Mouse (Mus musculus): ENCODE data around the gene Stk16. TPM values are rescaled to one million over a fixed set of nuclear protein-coding genes. Genes with fewer than 3 reads are reported as not detected.

Gene Stk16
- polyA plus RNA-seq, 1 experiment from 2014 or later, result 128 TPM

DNA sequence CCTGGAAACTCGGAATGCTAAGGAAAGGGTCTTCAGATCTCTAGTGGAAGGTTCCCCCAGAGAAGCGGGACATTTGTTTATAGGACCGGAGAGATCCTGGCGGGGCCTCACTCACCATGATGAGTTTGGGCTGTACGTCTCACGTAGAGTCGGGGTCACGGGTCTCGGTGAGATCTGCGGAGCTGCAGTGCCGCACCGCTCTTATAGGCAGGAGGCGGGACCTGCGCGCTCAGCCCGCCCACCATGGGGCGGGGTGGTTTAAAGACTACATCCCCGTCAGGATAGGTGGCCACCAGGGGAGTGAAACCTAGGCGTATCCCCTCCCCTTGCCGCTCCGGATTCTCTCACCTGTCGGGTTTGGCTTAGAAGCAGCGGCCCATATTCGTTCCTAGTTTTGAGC, 8.4 kb downstream of the Stk16 start:
- H3K4me2 ChIP-seq (replicated peaks), result peak overlapping the region; percentile 89
- peaks cover 13% of the 10 kb centered on the region for H3K4me1 ChIP-seq (replicated peaks; ENCODE audit: control insufficient read depth, insufficient read depth, low read length)
- no peaks in the 10 kb centered on the region for H3K9me3 ChIP-seq (ENCODE audit: control insufficient read depth, low read length)
- ATAC-seq (ENCODE audit: low FRiP score), result peak; percentile 82
- H3K4me3 ChIP-seq (replicated peaks; ENCODE audit: low read length), result peak overlapping the region; percentile 53
- DNase-seq (ENCODE audit: low spot score), result peak; percentile 75
- H3K9ac ChIP-seq, result peak overlapping the region; percentile 58
- under 1% methylated on average over 24 of the region's 24 CpGs for WGBS
- peaks cover 61% of the 10 kb centered on the region for H3K27me3 ChIP-seq (ENCODE audit: control insufficient read depth, insufficient read depth, low read length)
- H3K27ac ChIP-seq, result no peak overlapping the region
- peaks cover 14% of the 10 kb centered on the region for H3K36me3 ChIP-seq (replicated peaks; ENCODE audit: control insufficient read depth, insufficient read depth)

GRCm38 (mm10) chr1:75219531-75219930, 8.9 kb downstream of the Stk16 start, which contains the start of gene Tuba4a:
Gene Tuba4a, minus strand, starts transcription at chr1:75219865.
- Histone ChIP-seq H3K36me3 (replicated peaks; ENCODE audit: control insufficient read depth, insufficient read depth) (peaks cover 10% of the 10 kb centered on the region), H3K4me2 (replicated peaks) (peak within 1 kb of the TSS; percentile 89), H3K9me3 (ENCODE audit: control insufficient read depth, low read length) (no peaks in the 10 kb centered on the region), H3K4me3 (replicated peaks; ENCODE audit: low read length) (peak within 1 kb of the TSS; percentile 53), H3K27me3 (ENCODE audit: control insufficient read depth, insufficient read depth, low read length) (peaks cover 61% of the 10 kb centered on the region), H3K4me1 (replicated peaks; ENCODE audit: control insufficient read depth, insufficient read depth, low read length) (peaks cover 13% of the 10 kb centered on the region), H3K9ac (peak within 1 kb of the TSS; percentile 58), H3K27ac (no peak within 1 kb of the TSS)
- DNase-seq (ENCODE audit: low spot score) (no peak), ATAC-seq (ENCODE audit: low FRiP score) (peak; percentile 69)
- WGBS, result under 1% methylated on average over 34 of the region's 34 CpGs

- H3K4me3 ChIP-seq (replicated peaks; ENCODE audit: low read length), result no peak overlapping the region
- no peaks in the 10 kb centered on the region for H3K9me3 ChIP-seq (ENCODE audit: control insufficient read depth, low read length)
- WGBS, result 76% methylated on average over 3 of the region's 3 CpGs
- no peak overlapping the region for H3K4me2 ChIP-seq (replicated peaks)
- ATAC-seq (ENCODE audit: low FRiP score) (no peak), DNase-seq (ENCODE audit: low spot score) (no peak)
- H3K9ac ChIP-seq, result no peak overlapping the region
- H3K4me1 ChIP-seq (replicated peaks; ENCODE audit: control insufficient read depth, insufficient read depth, low read length), result peaks cover 13% of the 10 kb centered on the region
- H3K27ac ChIP-seq, result no peak overlapping the region
- no peaks in the 10 kb centered on the region for H3K36me3 ChIP-seq (replicated peaks; ENCODE audit: control insufficient read depth, insufficient read depth)
- H3K27me3 ChIP-seq (ENCODE audit: control insufficient read depth, insufficient read depth, low read length), result peaks cover 56% of the 10 kb centered on the region
These were observed 10.9 kb downstream of the Stk16 start for GRCm38 (mm10) chr1:75221538-75221937.

DNA sequence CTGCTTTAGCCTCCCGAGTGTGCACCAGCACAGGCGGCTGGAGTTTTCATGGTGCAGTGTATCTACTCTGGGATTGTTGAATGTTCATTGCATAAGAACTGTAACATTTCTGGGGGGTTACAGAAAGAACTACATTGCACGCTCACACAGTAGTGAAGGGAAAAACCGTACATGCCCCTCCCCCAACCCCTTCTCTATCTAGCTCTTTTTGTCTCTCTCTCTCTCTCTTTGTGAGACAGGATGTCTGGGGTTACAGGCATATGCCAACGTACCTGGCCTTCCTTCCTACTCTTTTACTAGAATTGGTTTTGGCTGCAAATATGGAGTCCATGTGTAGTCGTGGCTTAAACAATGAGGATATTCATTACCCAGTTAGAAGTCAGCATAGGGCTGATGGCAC, 12.3 kb downstream of the Stk16 start:
- ATAC-seq (ENCODE audit: low FRiP score) (no peak), DNase-seq (ENCODE audit: low spot score) (no peak)
- Histone ChIP-seq H3K27me3 (ENCODE audit: control insufficient read depth, insufficient read depth, low read length) (peaks cover 43% of the 10 kb centered on the region), H3K9ac (no peak overlapping the region), H3K36me3 (replicated peaks; ENCODE audit: control insufficient read depth, insufficient read depth) (no peaks in the 10 kb centered on the region), H3K27ac (no peak overlapping the region), H3K9me3 (ENCODE audit: control insufficient read depth, low read length) (no peaks in the 10 kb centered on the region), H3K4me1 (replicated peaks; ENCODE audit: control insufficient read depth, insufficient read depth, low read length) (peaks cover 13% of the 10 kb centered on the region), H3K4me3 (replicated peaks; ENCODE audit: low read length) (no peak overlapping the region), H3K4me2 (replicated peaks) (no peak overlapping the region)
- WGBS, result 83% methylated on average over 6 of the region's 6 CpGs

DNA sequence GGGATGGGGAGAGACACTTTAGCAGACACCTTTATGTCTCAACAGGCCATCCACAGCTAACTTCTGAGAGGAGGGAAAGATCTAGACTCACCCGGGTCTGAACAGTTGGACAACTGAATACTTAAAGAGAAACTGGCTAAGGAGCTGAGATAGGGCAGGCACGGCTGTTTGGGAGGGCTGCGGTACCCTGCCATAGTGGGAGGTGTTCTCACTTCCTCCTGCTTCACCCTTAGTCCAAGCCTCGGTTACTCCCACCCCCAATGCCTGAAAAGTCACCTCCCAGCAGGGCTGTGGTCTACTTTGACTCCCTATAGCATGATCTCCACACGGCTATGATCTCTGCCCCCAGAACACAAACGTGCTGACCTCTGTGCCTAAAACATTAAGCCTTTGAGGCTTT, 12.9 kb downstream of the Stk16 start:
- no peak overlapping the region for H3K27ac ChIP-seq
- H3K9ac ChIP-seq, result no peak overlapping the region
- WGBS, result 75% methylated on average over 6 of the region's 6 CpGs
- H3K36me3 ChIP-seq (replicated peaks; ENCODE audit: control insufficient read depth, insufficient read depth), result no peaks in the 10 kb centered on the region
- peaks cover 37% of the 10 kb centered on the region for H3K27me3 ChIP-seq (ENCODE audit: control insufficient read depth, insufficient read depth, low read length)
- ATAC-seq (ENCODE audit: low FRiP score) (no peak), DNase-seq (ENCODE audit: low spot score) (no peak)
- H3K4me2 ChIP-seq (replicated peaks), result no peak overlapping the region
- no peaks in the 10 kb centered on the region for H3K9me3 ChIP-seq (ENCODE audit: control insufficient read depth, low read length)
- H3K4me1 ChIP-seq (replicated peaks; ENCODE audit: control insufficient read depth, insufficient read depth, low read length), result peaks cover 10% of the 10 kb centered on the region
- H3K4me3 ChIP-seq (replicated peaks; ENCODE audit: low read length), result no peak overlapping the region

GRCm38 (mm10) chr1:75225473-75225872, 14.8 kb downstream of the Stk16 start:
- H3K4me2 ChIP-seq (replicated peaks), result no peak overlapping the region
- WGBS, result 72% methylated on average over 3 of the region's 3 CpGs
- no peaks in the 10 kb centered on the region for H3K9me3 ChIP-seq (ENCODE audit: control insufficient read depth, low read length)

DNA sequence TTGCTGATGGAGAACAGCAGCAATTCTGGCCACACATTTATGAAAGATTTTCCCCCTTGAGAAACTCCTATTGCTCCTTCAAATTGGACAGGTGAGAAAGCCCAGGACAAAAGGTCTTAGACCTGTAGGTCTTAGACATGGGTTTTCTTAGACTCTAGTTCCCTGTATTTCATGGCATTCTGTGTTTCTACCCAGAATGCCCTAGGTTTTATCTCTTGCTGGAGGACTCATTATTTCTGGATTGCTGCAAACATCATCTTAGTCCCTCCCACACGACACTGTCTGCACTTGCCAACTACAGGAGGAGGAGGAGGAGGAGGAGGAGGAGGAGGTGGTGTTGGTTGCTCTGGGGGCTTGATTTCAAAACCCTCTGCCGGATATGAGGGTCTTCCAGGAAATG, 15.5 kb downstream of the Stk16 start:
- no peak overlapping the region for H3K4me2 ChIP-seq (replicated peaks)
- DNase-seq (ENCODE audit: low spot score) (no peak), ATAC-seq (ENCODE audit: low FRiP score) (no peak)

More at GRCm38 (mm10) chr1:75225473-75225872, 14.8 kb downstream of the Stk16 start:
- Histone ChIP-seq H3K9ac (no peak overlapping the region), H3K4me1 (replicated peaks; ENCODE audit: control insufficient read depth, insufficient read depth, low read length) (no peaks in the 10 kb centered on the region), H3K27ac (no peak overlapping the region), H3K36me3 (replicated peaks; ENCODE audit: control insufficient read depth, insufficient read depth) (no peaks in the 10 kb centered on the region), H3K4me3 (replicated peaks; ENCODE audit: low read length) (no peak overlapping the region), H3K27me3 (ENCODE audit: control insufficient read depth, insufficient read depth, low read length) (peaks cover 18% of the 10 kb centered on the region)
- DNase-seq (ENCODE audit: low spot score) (no peak), ATAC-seq (ENCODE audit: low FRiP score) (no peak)

DNA sequence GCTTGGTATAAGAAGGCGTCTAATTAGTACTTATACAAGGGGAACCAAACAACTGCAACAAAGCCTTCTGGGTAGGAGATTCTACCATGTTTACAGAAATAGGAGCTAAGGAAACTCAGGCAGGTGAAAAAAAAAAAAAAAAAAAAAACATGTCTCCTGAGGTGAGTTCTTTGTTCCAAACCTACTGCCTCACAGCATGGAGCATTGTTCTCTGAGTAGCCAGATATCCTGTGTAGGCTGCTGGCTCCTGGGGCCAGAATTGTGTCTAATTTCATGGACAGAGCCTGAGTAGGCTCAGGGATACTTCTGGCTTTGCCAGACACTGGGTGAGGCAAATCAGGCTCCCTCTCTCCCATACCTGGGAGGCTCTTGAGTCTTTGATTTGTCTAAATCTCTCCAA, 17.0 kb downstream of the Stk16 start:
- H3K9ac ChIP-seq, result no peak overlapping the region
- WGBS, result 65% methylated on average over 1 of the region's 1 CpGs
- no peaks in the 10 kb centered on the region for H3K36me3 ChIP-seq (replicated peaks; ENCODE audit: control insufficient read depth, insufficient read depth)
- H3K27ac ChIP-seq, result no peak overlapping the region
- ATAC-seq (ENCODE audit: low FRiP score) (no peak), DNase-seq (ENCODE audit: low spot score) (no peak)
- H3K4me1 ChIP-seq (replicated peaks; ENCODE audit: control insufficient read depth, insufficient read depth, low read length), result no peaks in the 10 kb centered on the region
- H3K9me3 ChIP-seq (ENCODE audit: control insufficient read depth, low read length), result no peaks in the 10 kb centered on the region
- no peak overlapping the region for H3K4me3 ChIP-seq (replicated peaks; ENCODE audit: low read length)
- H3K4me2 ChIP-seq (replicated peaks), result no peak overlapping the region
- peaks cover 4% of the 10 kb centered on the region; the same call in 1 of the 2 replicates for H3K27me3 ChIP-seq (ENCODE audit: control insufficient read depth, insufficient read depth, low read length)

More for the DNA sequence above, 15.5 kb downstream of the Stk16 start:
- Histone ChIP-seq H3K4me1 (replicated peaks; ENCODE audit: control insufficient read depth, insufficient read depth, low read length) (no peaks in the 10 kb centered on the region), H3K36me3 (replicated peaks; ENCODE audit: control insufficient read depth, insufficient read depth) (no peaks in the 10 kb centered on the region), H3K9ac (no peak overlapping the region), H3K9me3 (ENCODE audit: control insufficient read depth, low read length) (no peaks in the 10 kb centered on the region), H3K27ac (no peak overlapping the region), H3K4me3 (replicated peaks; ENCODE audit: low read length) (no peak overlapping the region), H3K27me3 (ENCODE audit: control insufficient read depth, insufficient read depth, low read length) (peaks cover 11% of the 10 kb centered on the region)
- WGBS, result 78% methylated on average over 2 of the region's 2 CpGs

- no peak overlapping the region for H3K9ac ChIP-seq
- DNase-seq (ENCODE audit: low spot score), result no peak
- H3K27ac ChIP-seq, result no peak overlapping the region
- H3K36me3 ChIP-seq (replicated peaks; ENCODE audit: control insufficient read depth, insufficient read depth), result no peaks in the 10 kb centered on the region
- WGBS, result 79% methylated on average over 4 of the region's 4 CpGs
- H3K9me3 ChIP-seq (ENCODE audit: control insufficient read depth, low read length), result no peaks in the 10 kb centered on the region
- no peak overlapping the region for H3K4me2 ChIP-seq (replicated peaks)
- no peaks in the 10 kb centered on the region for H3K27me3 ChIP-seq (ENCODE audit: control insufficient read depth, insufficient read depth, low read length)
- ATAC-seq (ENCODE audit: low FRiP score), result no peak
- no peaks in the 10 kb centered on the region for H3K4me1 ChIP-seq (replicated peaks; ENCODE audit: control insufficient read depth, insufficient read depth, low read length)
- H3K4me3 ChIP-seq (replicated peaks; ENCODE audit: low read length), result no peak overlapping the region
These were observed 18.5 kb downstream of the Stk16 start for GRCm38 (mm10) chr1:75229158-75229557.

All from hindbrain, embryonic 14.5 days (tissue).